Mouse (Mus musculus) limb, embryonic 14.5 days (tissue): ENCODE measurements around the gene Itpr2. TPM values are rescaled to one million over a fixed set of nuclear protein-coding genes. Genes with fewer than 3 reads are reported as not detected.

Experiments used
- ATAC-seq: fragments of 200-750 bp; cut with Nextera tagmentation; 2 replicates; pipeline ENCODE4 v1.8.0; 2017; ENCODE audit warnings: low read depth, moderate number of reproducible peaks, moderate TSS enrichment; ENCODE audit not compliant: low FRiP score
- DNase-seq: peaks from one replicate; pipeline ENCODE4 v3.0.0-alpha.2; 2015; ENCODE audit warnings: low spot score
- H3K27ac ChIP-seq: fragments of 300-500 bp; sonication (generic); replicated peaks from 2 replicates; pipeline ENCODE4 v1.5.1; 2014; ENCODE audit warnings: low read depth, mild to moderate bottlenecking, low read length, moderate library complexity, mixed read lengths
- H3K27me3 ChIP-seq: fragments of 300-500 bp; sonication (generic); 2 replicates; pipeline ENCODE4 v1.6.1; 2014; ENCODE audit warnings: low read length, mixed read lengths; ENCODE audit not compliant: control insufficient read depth, insufficient read depth
- H3K36me3 ChIP-seq: fragments of 300-500 bp; sonication (generic); 2 replicates; pipeline ENCODE4 v1.6.1; 2014; ENCODE audit warnings: mild to moderate bottlenecking, low read length, moderate library complexity, mixed read lengths; ENCODE audit not compliant: control insufficient read depth, insufficient read depth
- H3K4me1 ChIP-seq: fragments of 300-500 bp; sonication (generic); 2 replicates; pipeline ENCODE4 v1.6.1; 2014; ENCODE audit warnings: antibody characterized with exemption, low read length, mixed read lengths; ENCODE audit not compliant: control insufficient read depth, insufficient read depth
- H3K4me2 ChIP-seq: fragments of 300-500 bp; sonication (generic); replicated peaks from 2 replicates; pipeline ENCODE4 v1.6.1; 2014; ENCODE audit warnings: low read depth, mild to moderate bottlenecking, low read length, moderate library complexity; ENCODE audit not compliant: severe bottlenecking
- H3K4me3 ChIP-seq: fragments of 300-500 bp; sonication (generic); replicated peaks from 2 replicates; pipeline ENCODE4 v1.5.1; 2014; ENCODE audit warnings: low read length
- H3K9ac ChIP-seq: fragments of 300-500 bp; sonication (generic); 2 replicates; pipeline ENCODE4 v1.6.1; 2014; ENCODE audit warnings: mild to moderate bottlenecking, low read depth, low read length, moderate library complexity; ENCODE audit not compliant: severe bottlenecking
- H3K9me3 ChIP-seq: fragments of 300-500 bp; sonication (generic); 2 replicates; pipeline ENCODE4 v1.6.1; 2016; ENCODE audit warnings: low read length; ENCODE audit not compliant: control insufficient read depth
- POLR2A ChIP-seq: fragments of 200-500 bp; IDR thresholded peaks from 2 replicates; pipeline ENCODE4 v1.8.0; 2012; ENCODE audit warnings: inconsistent platforms, mild to moderate bottlenecking, moderate library complexity, borderline replicate concordance; ENCODE audit not compliant: insufficient read depth, insufficient read length; ENCODE audit errors: extremely low read depth
- WGBS: fragments of 180-500 bp; shearing (Covaris S2); extraction: QIAGEN DNeasy Blood & Tissue Kit; methylation state at CpG from one replicate; pipeline ENCODE4 v1.1.7; 2014; 5-methylcytosine and 5-hydroxymethylcytosine counted together
- polyA plus RNA-seq, 2 experiments: library from polyadenylated mRNA; depleted of rRNA in 1 of 2; stranded (reverse) in 1 of 2; unstranded in 1 of 2; fragments of >200 nt; fragmentation: Nextera tagmentation in 1 of 2; extraction: Ambion mirVana in 1 of 2; gene quantifications; 2 replicates each; pipeline versions ENCODE4 v1.2.1 to v1.2.3; 2012 to 2014

Itpr2 gene
- polyA plus RNA-seq, 2 experiments = 4.7 to 11.3 TPM

DNA sequence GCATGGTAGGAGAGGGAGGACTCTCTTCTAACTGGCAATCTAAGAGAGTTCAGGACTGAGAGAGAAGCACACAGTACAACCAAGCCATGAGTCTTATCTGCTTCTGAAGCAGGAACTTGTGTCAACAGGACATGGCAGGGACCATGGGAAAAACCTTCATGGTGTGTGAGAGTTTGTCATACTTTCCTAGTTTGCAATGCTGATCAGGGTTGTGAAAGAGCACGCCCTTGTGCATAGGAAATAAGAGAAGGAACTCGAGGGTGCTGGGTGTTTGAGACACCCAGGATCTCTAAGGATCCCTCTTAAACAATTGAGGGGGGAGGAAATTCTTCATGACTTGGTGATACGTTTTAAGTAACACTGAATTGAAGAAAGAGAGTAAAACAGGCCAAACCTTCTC, 172.9 kb downstream of the Itpr2 start:
- no peak overlapping the region for H3K4me2 ChIP-seq
- H3K9me3 ChIP-seq = no peaks in the 10 kb centered on the region
- WGBS = 86% methylated on average over 3 of the region's 3 CpGs
- no peak for ATAC-seq
- H3K9ac ChIP-seq = no peak overlapping the region
- no peaks in the 10 kb centered on the region for H3K36me3 ChIP-seq
- no peak overlapping the region for H3K4me3 ChIP-seq
- H3K27me3 ChIP-seq = no peaks in the 10 kb centered on the region
- no peak overlapping the region for H3K27ac ChIP-seq
- DNase-seq = no peak
- TF ChIP-seq POLR2A = no peak
- peaks cover 7% of the 10 kb centered on the region; the same call in 1 of the 2 replicates for H3K4me1 ChIP-seq

GRCm38 (mm10) chr6:146326631-146327030, 175.4 kb downstream of the Itpr2 start:
- H3K4me2 ChIP-seq = no peak overlapping the region
- no peaks in the 10 kb centered on the region for H3K27me3 ChIP-seq
- H3K36me3 ChIP-seq = no peaks in the 10 kb centered on the region
- DNase-seq (no peak), ATAC-seq (no peak)
- H3K27ac ChIP-seq = no peak overlapping the region
- no peaks in the 10 kb centered on the region for H3K9me3 ChIP-seq
- no peak overlapping the region for H3K9ac ChIP-seq
- WGBS = 93% methylated on average over 8 of the region's 8 CpGs
- TF ChIP-seq POLR2A = no peak
- H3K4me1 ChIP-seq = peaks cover 10% of the 10 kb centered on the region; the same call in 1 of the 2 replicates
- H3K4me3 ChIP-seq = no peak overlapping the region

DNA sequence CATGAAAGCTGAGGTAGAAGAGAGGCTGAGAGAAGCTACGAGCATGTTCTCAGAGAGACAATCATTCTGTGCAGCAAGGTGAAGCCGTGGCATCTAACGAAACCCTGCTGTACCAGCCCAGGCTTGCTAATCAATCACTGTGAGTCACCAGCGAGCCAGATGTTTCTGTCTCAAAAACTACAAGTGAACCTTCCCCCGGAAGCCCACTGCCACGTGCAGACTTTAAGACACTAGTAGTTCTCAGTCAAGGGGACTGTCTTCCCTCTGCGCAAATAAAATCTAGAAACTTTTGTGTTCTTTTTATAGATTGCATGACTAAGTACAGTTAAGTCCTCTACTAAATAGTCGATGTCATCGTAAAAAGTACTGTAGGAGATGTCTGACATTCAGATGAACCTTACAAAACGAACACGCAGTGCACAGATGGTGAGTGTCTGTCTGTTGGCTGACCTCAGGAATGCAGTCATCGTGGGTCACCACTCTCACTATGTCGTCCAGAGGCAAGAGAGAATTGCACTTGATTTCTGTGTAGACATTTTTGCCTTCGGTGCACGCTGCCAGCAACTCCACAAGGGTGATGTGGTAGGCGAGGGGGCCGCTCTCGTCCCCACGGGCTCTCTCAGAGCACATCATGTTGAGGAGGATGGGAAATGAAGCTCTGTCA, 177.3 kb downstream of the Itpr2 start:
- Histone ChIP-seq H3K27ac (no peak overlapping the region), H3K36me3 (no peaks in the 10 kb centered on the region), H3K4me1 (peaks cover 14% of the 10 kb centered on the region; the same call in 1 of the 2 replicates), H3K4me2 (no peak overlapping the region), H3K9me3 (no peaks in the 10 kb centered on the region), H3K27me3 (no peaks in the 10 kb centered on the region), H3K9ac (no peak overlapping the region), H3K4me3 (no peak overlapping the region)
- ATAC-seq = no peak
- 40% methylated on average over 19 of the region's 19 CpGs for WGBS
- TF ChIP-seq POLR2A = no peak
- DNase-seq = no peak

DNA sequence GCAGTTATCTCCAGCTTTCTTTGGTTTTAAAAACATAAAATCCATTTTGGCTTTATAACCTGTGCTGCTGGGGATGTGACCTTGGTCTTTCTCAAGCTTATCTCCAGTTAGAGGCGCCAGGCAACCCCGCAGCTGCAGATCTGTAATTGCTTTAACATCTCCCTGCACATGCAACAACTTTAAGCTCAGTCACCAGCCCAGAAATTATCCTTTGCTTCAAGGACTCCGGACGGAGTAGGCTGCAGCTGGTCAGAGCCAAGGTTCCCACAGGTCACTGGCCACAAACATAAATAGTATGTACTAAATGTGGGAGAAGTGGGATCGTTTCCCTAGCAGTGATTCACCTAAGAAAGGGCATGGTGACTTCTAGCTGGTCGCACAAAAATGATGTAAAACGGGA, 179.5 kb downstream of the Itpr2 start:
- no peak overlapping the region for H3K4me2 ChIP-seq
- H3K27me3 ChIP-seq = no peaks in the 10 kb centered on the region
- TF ChIP-seq POLR2A = no peak
- no peak overlapping the region for H3K4me3 ChIP-seq
- 66% methylated on average over 7 of the region's 7 CpGs for WGBS
- H3K9me3 ChIP-seq = no peaks in the 10 kb centered on the region
- no peak for ATAC-seq
- no peak for DNase-seq
- H3K9ac ChIP-seq = no peak overlapping the region
- H3K27ac ChIP-seq = no peak overlapping the region
- peaks cover 15% of the 10 kb centered on the region; the same call in 1 of the 2 replicates for H3K4me1 ChIP-seq
- no peaks in the 10 kb centered on the region for H3K36me3 ChIP-seq

DNA sequence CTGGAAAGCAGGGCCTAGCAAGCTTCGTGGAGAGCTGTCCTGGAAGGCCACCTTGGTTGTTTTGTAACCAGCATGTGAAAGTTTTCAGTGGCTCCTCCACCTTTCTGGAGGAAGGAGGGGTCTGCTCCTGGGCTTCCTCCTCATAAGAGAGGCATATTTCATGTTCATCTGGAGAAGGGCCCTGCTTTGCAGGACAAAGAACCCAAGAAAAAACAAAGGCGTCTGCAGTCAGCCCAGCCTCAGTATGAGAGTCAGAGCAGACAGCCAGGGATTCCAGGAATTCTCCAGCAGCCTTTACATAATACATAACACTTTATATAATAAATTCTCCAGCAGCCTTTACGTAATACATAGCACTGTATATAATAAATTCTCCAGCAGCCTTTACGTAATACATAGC, 180.1 kb downstream of the Itpr2 start:
- no peak overlapping the region for H3K9ac ChIP-seq
- no peaks in the 10 kb centered on the region for H3K27me3 ChIP-seq
- H3K9me3 ChIP-seq = no peaks in the 10 kb centered on the region
- peak; percentile 44 for ATAC-seq
- H3K4me1 ChIP-seq = peaks cover 19% of the 10 kb centered on the region; the same call in 1 of the 2 replicates
- H3K4me2 ChIP-seq = no peak overlapping the region
- 38% methylated on average over 4 of the region's 4 CpGs for WGBS
- TF ChIP-seq POLR2A = no peak
- H3K36me3 ChIP-seq = no peaks in the 10 kb centered on the region
- no peak overlapping the region for H3K4me3 ChIP-seq
- DNase-seq = peak; percentile 54
- no peak overlapping the region; the same call in 1 of the 2 replicates for H3K27ac ChIP-seq
